Mouse (Mus musculus) left cerebral cortex, postnatal 4 days (tissue): ENCODE measurements around the gene Gadl1. TPM values are rescaled to one million over a fixed set of nuclear protein-coding genes. Genes with fewer than 3 reads are reported as not detected.

Experiments used
- DNase-seq: peaks from one replicate; pipeline ENCODE4 v3.0.0-alpha.2; 2022
- intact Hi-C: fragments of 180-260 bp; cut with DNase I; formaldehyde crosslinking; loops from one replicate; pipeline ENCODE4 v1.15.1; 2025
- total RNA-seq, 2 experiments: library from RNA; stranded (reverse); gene quantifications; 2 replicates each; pipeline ENCODE4 v1.2.3; 2021

Gadl1 gene
- under 1 TPM in 1 of 2 experiments, not detected in 1; 0.10 TPM for total RNA-seq

DNA sequence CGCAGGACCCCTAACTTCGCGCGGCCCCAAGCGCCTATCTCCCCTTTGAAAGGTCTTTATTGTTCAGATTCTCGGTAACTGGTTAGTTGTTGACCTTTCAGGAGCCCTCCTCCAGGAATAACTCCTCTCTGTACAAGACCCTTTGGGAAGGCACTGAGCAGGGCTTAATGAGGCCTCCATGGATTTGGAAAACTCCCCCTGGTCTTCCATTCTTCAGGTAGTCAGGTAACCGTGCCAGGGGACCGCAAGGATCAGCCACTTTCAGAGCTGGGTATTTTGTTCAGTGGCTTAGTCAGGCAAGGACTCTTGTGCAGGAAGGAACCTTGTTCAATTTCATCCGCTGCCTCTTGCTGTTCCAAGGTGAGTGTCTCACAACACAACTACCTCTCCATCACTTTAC, at the start of gene Gadl1:
Gadl1 (plus strand) TSS at position 301 of the 400 bp plus-strand sequence.
- intact Hi-C loops, result no loop called here
- no peak for DNase-seq

DNA sequence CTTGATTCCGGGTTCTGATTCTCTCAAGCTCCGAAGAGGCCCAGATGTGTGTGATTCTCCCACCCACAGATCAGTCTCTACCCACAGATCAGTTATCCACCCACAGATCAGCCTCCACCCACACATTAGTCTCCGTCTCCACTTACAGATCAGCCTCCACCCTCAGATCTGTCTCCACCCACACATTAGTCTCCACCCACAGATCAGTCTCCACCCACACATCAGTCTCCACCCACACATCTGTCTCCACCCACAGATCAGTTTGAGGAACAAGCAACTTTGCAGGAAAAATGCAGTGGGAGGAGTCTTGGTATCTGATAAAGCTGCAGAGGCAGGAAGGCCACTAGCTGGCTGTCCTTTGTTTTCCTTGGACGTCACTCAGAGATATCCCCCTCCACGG, 46.5 kb upstream of the Gadl1 start:
- no peak for DNase-seq
- intact Hi-C loops, result no loop called here

DNA sequence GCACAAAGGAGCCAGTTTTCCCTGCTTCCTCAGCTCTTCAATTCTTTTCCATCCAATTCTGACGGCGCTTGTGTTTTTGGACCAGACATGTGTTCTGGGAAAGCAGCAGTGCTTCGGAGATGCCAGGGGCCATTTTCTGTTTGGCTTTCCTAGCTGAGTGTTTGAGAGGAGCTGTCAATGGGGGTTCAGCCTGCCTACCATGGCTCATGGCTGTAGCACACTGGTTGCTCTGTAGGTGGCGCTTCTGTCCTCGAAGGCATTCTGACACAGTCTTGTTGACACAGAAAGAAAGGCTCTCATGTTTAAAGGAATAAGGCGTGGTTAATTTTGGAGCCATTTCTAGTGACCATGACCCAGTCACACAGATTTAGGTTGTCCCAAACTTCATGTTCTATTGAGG, 45.9 kb upstream of the Gadl1 start:
- intact Hi-C loops, result no loop called here
- peak; percentile 7 for DNase-seq

DNA sequence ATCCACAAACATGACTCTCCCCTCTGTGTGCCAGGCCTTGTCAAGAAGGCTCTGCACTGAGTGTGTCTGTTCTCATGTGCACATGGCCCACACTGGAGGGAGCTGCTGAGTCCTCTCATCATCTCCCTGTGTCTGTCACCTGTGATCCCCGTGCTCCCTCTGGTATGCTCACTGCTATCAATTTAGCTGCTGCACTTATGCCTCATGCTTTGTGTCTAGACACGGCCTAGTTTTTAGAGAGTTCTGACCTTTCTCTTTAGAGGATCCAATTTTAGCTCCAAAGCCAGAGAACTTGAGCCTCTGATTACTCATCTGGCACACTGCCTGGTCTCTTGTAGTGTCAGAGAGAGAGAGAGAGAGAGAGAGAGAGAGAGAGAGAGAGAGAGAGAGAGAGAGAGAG, 42.0 kb upstream of the Gadl1 start:
- no peak for DNase-seq
- intact Hi-C loops, result no loop called here

DNA sequence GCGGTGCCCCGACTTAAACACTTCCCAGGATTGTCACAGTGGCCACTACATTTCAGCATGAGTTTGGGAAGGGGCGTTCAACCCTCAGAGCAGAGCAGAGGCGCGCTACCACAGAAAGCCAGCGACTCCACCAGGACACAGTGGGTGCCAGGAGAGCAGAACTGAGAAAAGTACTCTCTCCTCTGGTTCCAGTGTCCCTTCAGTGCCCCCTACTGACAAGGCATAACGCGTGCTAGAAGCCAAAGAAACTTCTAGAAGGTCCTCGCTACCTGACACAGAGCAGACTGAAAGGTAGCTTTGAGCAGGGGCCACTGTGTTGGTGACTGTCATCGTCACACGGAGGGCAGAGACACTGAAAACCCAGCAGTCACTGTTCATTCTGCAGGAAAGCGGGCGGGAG, 39.1 kb upstream of the Gadl1 start:
- intact Hi-C loops, result no loop called here
- DNase-seq, result peak; percentile 12

DNA sequence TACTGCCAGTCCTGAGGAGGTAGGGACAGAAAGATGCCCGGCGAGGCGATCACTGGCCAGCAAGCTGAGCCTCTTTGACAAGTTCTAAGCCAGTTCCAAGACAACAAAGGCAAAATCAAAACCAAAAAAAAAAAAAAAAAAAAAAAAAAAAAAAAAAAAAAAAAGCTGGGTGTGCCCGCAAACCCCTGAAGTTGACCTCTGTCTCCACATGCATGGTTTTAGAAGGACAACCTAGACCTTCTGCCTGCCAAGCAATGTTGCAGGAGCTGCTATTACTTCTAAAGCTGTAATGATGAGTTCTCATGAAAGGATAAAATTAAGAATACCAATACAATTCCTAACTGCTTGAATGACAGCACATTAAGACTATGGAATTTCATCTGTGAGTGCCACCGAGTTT, 38.6 kb upstream of the Gadl1 start:
- intact Hi-C loops, result no loop called here
- DNase-seq, result no peak

DNA sequence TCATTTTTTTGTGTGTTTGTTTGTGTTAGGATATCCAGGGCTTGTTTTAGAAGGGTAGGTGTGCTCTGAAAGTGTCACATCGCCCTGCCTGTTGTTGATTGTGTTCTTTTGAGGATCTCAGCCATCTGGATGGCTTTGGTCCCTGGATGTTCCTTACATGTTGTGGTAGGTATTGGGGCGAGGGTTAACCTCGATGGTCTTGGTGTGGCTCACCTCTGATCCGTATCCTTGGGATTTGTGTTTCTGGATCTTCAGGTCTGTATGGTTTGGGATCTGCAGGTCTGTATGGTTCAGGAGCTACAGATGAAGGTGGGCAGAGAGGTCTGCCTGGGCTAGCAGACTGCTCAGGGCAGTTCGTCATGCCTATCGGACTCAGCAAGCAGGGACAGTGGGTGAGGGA, 28.8 kb upstream of the Gadl1 start:
- no peak for DNase-seq
- intact Hi-C loops, result no loop called here

DNA sequence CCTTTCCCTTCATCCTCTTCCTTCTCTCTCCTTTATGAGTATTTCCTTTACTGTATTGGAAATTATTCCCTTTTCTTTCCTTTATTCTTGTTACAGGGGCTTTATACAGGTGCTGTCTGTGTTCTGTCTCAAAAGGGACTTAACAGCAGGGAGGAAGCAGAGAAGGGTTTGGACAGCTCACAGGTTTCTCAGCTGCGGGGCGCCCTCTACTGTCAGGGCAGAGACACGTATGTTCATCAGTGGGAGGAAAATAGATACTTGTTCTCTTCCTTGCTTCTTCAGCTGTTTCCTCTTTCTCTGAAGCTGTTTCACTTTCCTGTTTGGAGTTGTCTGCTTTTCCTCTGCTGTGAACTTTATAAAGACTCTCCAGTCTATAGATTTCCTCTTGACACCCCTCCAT, 28.1 kb upstream of the Gadl1 start:
- DNase-seq, result no peak
- intact Hi-C loops, result no loop called here

DNA sequence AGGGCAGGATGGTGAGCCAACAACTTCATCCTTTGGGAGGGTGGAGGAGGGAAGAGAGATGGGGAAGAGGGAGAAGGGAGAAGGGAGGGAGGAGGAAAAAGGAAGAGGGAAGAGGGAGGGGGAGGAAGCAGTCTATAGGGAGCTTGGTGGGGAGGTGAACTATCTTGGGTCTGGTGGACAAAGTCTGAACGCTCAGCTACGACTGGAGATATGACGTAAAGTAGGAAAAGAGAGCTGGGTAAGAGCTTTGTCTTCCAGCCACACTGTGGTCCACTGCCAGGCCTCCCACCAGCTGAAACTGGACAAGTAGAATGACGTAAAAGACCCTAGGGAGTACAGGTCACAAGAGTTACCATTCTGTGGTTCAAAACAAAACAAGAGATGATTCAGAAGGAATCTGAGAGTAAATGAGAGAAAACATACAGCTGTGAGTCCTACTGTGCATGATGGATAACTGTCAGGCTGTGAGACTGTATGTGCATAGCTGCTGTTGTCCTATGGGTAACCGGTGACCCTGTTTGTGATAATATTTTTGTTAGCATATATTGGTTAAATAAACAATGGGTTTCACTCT, 26.5 kb upstream of the Gadl1 start:
- intact Hi-C loops, result no loop called here

DNA sequence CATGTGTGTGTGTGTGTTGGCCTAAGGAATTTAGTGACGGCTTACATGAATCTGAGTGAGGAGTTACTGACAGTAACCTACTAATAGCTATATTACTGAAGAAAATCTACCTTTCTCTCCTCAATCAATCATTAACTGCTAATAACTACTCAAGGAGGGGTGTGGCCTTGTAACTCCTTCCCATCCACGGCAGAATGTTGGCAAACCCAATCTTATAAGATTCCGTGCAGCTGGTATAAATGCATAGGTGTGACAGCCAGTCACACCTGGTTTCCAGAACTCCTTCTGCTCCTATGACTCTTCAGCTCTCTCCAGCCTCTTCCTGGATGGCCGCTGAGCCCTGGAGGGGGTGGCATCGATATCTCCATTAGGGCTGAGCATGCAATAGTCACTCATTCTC, 25.8 kb upstream of the Gadl1 start:
- intact Hi-C loops, result no loop called here

More for the DNA sequence above, 26.5 kb upstream of the Gadl1 start:
- DNase-seq, result no peak

DNA sequence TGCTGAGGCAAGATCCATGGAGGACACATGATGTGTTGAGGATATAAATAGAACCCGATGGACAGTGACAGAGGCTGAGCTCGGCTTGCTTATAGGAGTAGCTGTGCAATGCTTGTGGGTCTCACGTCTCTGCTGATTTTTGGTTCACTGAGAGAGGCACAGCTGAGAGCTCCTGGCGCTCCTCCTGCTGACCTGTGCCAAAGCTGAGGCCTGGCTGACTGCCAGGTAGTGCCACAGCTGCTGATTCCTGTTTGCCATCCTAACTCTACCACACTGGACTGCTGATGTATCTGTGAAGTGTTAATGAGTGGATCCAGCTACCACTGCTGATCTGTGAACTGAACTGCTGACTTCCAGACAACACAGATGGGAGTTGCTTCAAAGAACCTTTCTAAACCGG, 21.7 kb upstream of the Gadl1 start:
- peak; percentile 53 for DNase-seq
- intact Hi-C loops, result no loop called here

More for the DNA sequence above, 25.8 kb upstream of the Gadl1 start:
- no peak for DNase-seq

DNA sequence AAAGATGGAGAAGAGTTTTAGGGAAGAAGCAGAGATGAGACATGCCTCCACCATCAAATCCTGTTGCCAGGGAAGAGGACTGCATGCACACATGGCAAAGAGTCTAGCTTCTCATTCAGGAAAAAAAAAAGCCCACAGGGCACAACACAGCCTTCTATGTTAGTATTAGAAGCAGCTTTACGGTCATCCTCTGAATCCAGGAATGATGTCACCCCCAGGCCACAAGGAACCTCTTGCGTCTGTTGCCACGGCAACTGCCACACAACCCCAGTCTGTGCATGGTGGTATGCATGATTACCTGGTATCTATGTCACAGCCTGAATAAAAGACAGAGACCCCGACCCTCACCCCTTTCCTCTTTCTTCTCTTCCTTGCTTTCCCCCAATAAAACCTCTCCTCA, 16.1 kb upstream of the Gadl1 start:
- no peak for DNase-seq
- intact Hi-C loops, result no loop called here

DNA sequence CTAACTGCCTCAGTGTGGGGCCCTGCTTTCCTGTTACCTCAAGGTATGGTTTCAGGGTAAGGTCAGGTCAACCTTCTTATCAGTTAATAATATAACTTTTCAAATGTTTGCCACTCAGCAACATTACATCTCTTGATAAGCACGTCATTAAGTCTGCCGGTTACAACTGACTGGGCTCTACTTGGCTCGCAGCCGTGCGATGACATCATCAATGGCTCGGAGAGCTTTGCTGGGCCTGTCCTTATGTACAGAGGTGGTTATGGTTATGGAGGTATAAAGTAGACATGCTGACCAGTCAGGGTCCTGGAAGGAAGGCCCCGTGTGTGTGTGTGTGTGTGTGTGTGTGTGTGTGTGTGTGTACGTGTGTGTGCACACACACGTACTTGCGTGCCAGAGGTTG, 15.3 kb upstream of the Gadl1 start:
- no peak for DNase-seq
- intact Hi-C loops, result no loop called here

DNA sequence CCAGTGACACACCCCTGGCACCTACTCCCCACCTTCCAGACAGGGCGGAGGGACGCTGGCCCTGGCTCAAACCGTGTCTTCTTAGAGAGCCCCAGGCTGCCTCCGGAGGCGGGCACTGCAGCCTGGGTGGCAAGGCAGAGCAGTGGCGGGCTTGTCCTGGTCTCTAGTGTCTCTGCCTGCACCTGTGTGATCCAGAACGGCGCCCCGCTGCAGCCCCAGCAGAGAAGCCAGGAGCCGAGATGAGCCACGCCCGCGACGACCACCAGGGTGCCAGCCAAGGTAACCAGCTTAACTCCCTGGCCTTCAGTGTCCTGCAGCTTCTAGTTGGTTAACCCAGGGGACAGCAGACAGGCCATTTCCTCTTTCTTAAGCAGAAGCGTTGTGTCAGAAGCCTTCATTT, 930 bp upstream of the Gadl1 start:
- DNase-seq, result no peak
- intact Hi-C loops, result no loop called here

DNA sequence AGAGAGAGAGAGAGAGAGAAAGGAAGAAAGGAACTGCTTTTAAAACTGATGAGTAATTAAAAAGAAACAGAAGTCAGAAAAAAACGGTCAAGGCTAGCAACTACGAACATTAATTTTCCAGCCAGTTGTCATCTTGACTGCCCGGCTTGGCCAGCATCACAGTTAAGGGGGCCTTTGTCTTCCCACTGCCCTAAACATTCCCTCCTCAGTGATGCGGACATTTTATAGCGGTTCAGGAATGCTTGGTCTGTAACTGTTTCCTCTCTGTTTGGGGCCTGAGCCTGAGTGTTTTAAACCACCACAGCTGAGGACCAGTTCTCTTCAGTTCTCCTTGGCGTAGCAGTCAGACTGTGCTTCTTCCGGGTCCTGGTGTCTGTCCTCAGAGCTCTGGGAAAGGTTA, 4.8 kb downstream of the Gadl1 start:
- intact Hi-C loops, result no loop called here
- DNase-seq, result no peak

DNA sequence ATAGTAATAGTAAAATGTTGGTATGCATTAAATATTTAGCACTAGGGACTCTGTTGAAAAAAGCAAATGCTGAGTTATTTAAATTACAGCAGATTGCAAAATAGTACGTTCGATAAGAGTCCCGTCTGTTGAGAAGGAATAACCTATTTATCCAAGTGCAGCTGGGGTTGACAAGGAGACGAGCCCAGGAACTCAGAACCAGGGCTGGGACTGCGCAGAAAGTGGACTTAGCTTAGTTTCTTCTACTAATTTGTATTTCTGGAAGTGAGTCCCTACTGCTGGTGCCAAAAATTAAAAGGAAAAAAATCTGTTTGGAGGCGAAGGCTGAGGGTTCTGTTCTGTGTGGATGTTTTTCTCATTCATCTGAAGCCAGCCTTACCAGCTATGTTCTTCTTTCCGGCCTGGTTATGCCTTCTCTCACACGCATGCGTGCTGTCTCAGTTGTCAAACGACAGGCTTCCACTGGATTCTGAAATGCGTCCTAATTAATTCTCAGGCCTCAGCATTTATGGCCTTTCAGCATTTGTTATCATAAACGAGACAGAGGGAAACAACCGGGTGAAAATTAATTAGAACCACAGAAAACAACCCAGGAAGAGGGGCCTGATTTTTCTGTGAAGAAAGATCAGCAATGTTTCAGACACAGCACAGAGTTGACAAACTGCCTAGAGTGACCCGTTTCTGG, 6.5 kb downstream of the Gadl1 start:
- DNase-seq, result no peak
- intact Hi-C loops, result no loop called here

DNA sequence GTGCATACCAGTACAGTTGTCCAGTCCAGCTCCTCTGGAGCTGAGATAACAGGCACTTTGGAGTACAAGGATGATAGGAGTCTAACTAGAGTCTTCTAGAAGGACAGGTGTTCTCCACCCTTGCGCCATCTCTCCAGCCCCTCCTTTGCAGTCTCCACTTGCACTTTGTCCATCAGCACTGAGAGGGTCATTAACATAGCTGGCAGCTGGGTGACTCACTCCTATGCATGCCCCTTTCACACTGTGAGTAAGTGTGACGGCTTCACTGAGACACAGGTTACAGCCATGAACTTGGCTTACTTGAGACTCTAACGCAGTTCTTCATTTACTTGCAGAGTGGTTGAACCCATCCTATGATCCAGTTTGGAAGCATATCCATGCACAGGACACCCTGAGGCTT, 10.5 kb downstream of the Gadl1 start:
- intact Hi-C loops, result no loop called here
- DNase-seq, result no peak

DNA sequence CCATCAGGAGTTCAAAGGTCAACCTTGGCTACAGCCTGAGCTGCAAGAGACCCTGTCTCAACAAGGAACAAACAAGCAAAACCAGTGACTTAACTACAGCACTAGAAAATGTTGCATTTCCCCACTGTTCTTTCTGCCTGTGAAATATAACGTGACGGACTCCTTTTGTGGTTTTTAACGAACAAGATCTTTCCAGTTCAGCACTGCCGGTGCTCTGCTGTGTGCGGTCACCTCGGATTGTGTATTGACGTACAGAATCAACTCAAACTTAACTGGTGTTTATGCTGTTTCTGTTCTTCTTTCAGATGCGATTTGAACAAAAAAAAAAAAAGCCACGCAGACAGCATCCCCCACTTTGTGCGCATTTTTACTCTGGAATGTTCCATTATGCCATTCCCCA, 13.4 kb downstream of the Gadl1 start:
- intact Hi-C loops, result no loop called here
- DNase-seq, result no peak

DNA sequence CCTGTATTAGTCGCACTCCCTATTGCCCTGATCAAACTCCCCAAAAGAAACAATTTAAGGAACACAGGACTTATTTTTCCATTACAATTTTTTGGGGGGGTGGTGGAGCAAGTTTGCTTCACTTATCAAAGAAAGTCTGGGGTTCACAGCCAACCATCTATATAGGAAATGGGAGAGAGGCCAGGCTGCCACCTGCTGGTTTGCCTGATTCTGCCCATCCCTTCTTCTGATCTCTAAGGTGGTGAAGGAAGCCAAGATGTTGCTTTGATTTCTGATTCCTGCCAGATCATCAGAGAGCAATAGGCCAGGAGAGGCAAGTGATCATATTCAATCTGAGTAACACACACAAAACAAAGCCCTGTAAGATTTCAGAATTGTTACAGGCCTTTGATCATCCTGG, 14.8 kb downstream of the Gadl1 start:
- DNase-seq, result no peak
- intact Hi-C loops, result no loop called here

DNA sequence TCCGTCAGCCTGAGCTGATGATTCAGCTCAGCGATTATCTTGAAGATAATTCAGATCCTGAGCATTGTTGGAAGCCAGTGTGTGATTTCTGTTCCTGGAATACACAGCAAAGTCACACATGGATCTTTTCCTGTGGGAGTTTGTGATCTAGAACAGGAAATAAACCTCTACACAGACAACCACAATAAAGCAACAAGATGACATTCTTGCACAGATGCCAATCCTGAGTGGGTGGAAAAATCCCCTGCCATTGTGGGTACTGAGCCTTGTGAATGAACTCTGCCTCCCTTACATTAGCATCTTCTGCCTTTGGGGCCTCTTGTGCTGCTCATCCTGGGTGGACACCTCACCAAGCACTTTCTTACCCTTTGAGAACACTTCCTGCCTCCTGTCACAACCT, 22.5 kb downstream of the Gadl1 start:
- intact Hi-C loops, result no loop called here
- DNase-seq, result no peak

DNA sequence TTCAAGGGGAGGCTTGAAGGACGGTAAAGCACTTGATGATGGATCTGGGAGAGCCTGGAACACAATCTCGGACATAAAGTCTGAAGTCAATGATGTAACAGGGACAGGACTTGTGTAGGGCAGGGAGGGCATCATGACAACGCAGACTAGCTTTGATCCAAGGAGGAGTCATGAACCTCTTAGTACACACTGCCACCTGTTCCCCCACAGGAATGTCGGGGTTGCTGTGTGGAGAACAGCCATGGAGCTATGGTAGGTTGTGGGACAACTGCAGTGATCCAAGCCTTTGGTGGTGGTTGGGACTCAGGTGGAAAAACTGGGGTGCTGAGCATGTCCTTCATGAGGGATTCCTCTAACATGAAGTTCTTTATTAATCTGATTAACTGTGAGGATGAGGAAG, 23.5 kb downstream of the Gadl1 start:
- no peak for DNase-seq
- intact Hi-C loops, result no loop called here

DNA sequence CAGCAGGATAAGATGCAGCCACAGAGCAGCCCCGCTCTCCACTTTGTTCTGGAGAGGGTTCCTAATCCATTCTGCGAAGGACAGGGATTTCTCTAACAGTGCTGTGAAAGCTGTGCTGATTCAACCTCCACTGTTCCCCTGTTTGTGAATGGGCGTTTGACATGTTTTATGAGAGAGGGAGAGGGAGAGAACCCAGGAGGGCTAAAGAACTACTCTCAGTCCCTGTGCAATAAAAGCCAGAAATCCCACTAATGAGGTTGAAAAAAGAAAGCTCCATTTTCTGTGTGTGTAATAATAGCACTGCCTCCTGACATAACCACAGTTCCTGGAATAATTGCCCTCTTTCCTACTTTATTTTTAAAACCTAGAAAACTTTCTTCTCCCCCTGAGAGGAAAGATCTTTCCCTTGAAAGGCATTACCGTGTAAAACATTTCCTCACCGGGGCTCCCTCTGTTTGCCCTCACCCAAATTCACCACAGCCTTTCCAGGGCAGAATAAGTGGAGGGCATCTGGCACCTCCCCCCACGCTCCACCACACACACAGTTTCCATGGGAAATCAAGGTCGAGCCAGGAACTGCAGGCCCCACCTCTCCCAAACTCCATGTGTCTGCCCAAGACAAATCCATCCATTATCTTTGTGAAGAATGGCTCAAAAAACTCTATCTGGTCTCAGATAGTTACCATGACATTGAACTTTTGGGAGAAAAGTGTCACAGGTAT, 24.1 kb downstream of the Gadl1 start:
- intact Hi-C loops, result no loop called here
- no peak for DNase-seq
